Mouse (Mus musculus) kidney, postnatal 10 days (tissue): Measurements from ENCODE around the gene Arhgap42.

Source experiments
- DNase-seq: peaks from one replicate; pipeline ENCODE4 v3.0.0; 2021; ENCODE audit warnings: mixed read lengths

Gene Arhgap42

GRCm38 (mm10) chr9:9208205-9208604, 30.7 kb downstream of the Arhgap42 start:
- DNase-seq: no peak

- DNase-seq: no peak
Observed at GRCm38 (mm10) chr9:9207251-9207650, 31.6 kb downstream of the Arhgap42 start.

GRCm38 (mm10) chr9:9200827-9201388, 38.0 kb downstream of the Arhgap42 start:
- DNase-seq: no peak

- no peak for DNase-seq
Observed at GRCm38 (mm10) chr9:9199170-9199841, 39.6 kb downstream of the Arhgap42 start.

GRCm38 (mm10) chr9:9198645-9199044, 40.3 kb downstream of the Arhgap42 start:
- no peak for DNase-seq

GRCm38 (mm10) chr9:9196046-9196445, 42.9 kb downstream of the Arhgap42 start:
- peak; percentile 16 for DNase-seq

- DNase-seq: no peak
Observed at GRCm38 (mm10) chr9:9194496-9194895, 44.4 kb downstream of the Arhgap42 start.

GRCm38 (mm10) chr9:9192716-9193115, 46.2 kb downstream of the Arhgap42 start:
- no peak for DNase-seq

- DNase-seq: no peak
Observed at GRCm38 (mm10) chr9:9190835-9191234, 48.1 kb downstream of the Arhgap42 start.

- DNase-seq: no peak
Observed at GRCm38 (mm10) chr9:9188167-9188566, 50.7 kb downstream of the Arhgap42 start.

- no peak for DNase-seq
Observed at GRCm38 (mm10) chr9:9177745-9178144, 61.2 kb downstream of the Arhgap42 start.

GRCm38 (mm10) chr9:9174924-9175323, 64.0 kb downstream of the Arhgap42 start:
- DNase-seq: no peak

- DNase-seq: no peak
Observed at GRCm38 (mm10) chr9:9174206-9174605, 64.7 kb downstream of the Arhgap42 start.

GRCm38 (mm10) chr9:9173091-9173490, 65.8 kb downstream of the Arhgap42 start:
- DNase-seq: no peak

GRCm38 (mm10) chr9:9171146-9171816, 67.6 kb downstream of the Arhgap42 start:
- no peak for DNase-seq

- DNase-seq: peak; percentile 21
Observed at GRCm38 (mm10) chr9:9165641-9166063, 73.2 kb downstream of the Arhgap42 start.

- DNase-seq: no peak
Observed at GRCm38 (mm10) chr9:9160736-9161135, 78.2 kb downstream of the Arhgap42 start.

- no peak for DNase-seq
Observed at GRCm38 (mm10) chr9:9158241-9158640, 80.7 kb downstream of the Arhgap42 start.

GRCm38 (mm10) chr9:9157425-9157824, 81.5 kb downstream of the Arhgap42 start:
- no peak for DNase-seq

GRCm38 (mm10) chr9:9154636-9155035, 84.3 kb downstream of the Arhgap42 start:
- DNase-seq: no peak

GRCm38 (mm10) chr9:9144301-9145121, 94.4 kb downstream of the Arhgap42 start:
- peak; percentile 36 for DNase-seq

- DNase-seq: no peak
Observed at GRCm38 (mm10) chr9:9143102-9143501, 95.8 kb downstream of the Arhgap42 start.

- no peak for DNase-seq
Observed at GRCm38 (mm10) chr9:9142561-9142960, 96.3 kb downstream of the Arhgap42 start.
